Mouse (Mus musculus) erythroid progenitor cell, adult 5-6 weeks (primary cell): ENCODE data around the gene Rpp25l. TPM values are rescaled to one million over a fixed set of nuclear protein-coding genes. Genes with fewer than 3 reads are reported as not detected.
"Not testable (repeated sequence)": the region's sequence is repeated elsewhere in the genome, so short reads cannot be mapped to it uniquely, and the experiment has no call there.

Experiments
- ATAC-seq: replicated peaks from 2 replicates; pipeline ENCODE4 v1.8.0; 2016; ENCODE audit warnings: moderate number of reproducible peaks, mild to moderate bottlenecking, moderate TSS enrichment, inconsistent platforms; ENCODE audit not compliant: poor library complexity, low FRiP score, severe bottlenecking
- total RNA-seq, 2 experiments: library from RNA; stranded (forward) in 1 of 2; stranded (reverse) in 1 of 2; fragments of 150-400 nt in 1 of 2; fragments of 186-747, 209-891 nt in 1 of 2; gene quantifications; 2 replicates each; pipeline versions ENCODE4 v1.2.3 to v1.2.4; 2015 to 2017; ENCODE audit warnings: low replicate concordance in 2 of 2

Rpp25l gene
- total RNA-seq, 2 experiments from 2014 or later = 2.9 to 22.6 TPM

- not testable (repeated sequence) for ATAC-seq
These were observed 13.1 kb downstream of the Rpp25l start for GRCm38 (mm10) chr4:41700224-41700623.

- ATAC-seq = not testable (repeated sequence)
These were observed 13.6 kb downstream of the Rpp25l start, which contains the start of gene Il11ra1 for GRCm38 (mm10) chr4:41699783-41700182. TSS of gene Il11ra1 (plus strand) at chr4:41699989.

- not testable (repeated sequence) for ATAC-seq
These were observed 14.8 kb downstream of the Rpp25l start for GRCm38 (mm10) chr4:41698421-41699016.

GRCm38 (mm10) chr4:41696930-41697841 is 16.1 kb downstream of the Rpp25l start, which contains the start of gene Cntfr:
TSS of gene Cntfr (minus strand) at chr4:41697089.
- not testable (repeated sequence) for ATAC-seq

- ATAC-seq = not testable (repeated sequence)
These were observed 16.9 kb downstream of the Rpp25l start for GRCm38 (mm10) chr4:41696452-41696851.

GRCm38 (mm10) chr4:41695800-41696199 is 17.5 kb downstream of the Rpp25l start:
- not testable (repeated sequence) for ATAC-seq

GRCm38 (mm10) chr4:41693511-41693910 is 19.8 kb downstream of the Rpp25l start:
- not testable (repeated sequence) for ATAC-seq

GRCm38 (mm10) chr4:41690014-41690413 is 23.3 kb downstream of the Rpp25l start:
- ATAC-seq = not testable (repeated sequence)

- not testable (repeated sequence) for ATAC-seq
These were observed 24.8 kb downstream of the Rpp25l start for GRCm38 (mm10) chr4:41688562-41688961.

- not testable (repeated sequence) for ATAC-seq
These were observed 27.3 kb downstream of the Rpp25l start for GRCm38 (mm10) chr4:41685882-41686492.

GRCm38 (mm10) chr4:41684931-41685453 is 28.3 kb downstream of the Rpp25l start:
- not testable (repeated sequence) for ATAC-seq

- not testable (repeated sequence) for ATAC-seq
These were observed 29.0 kb downstream of the Rpp25l start for GRCm38 (mm10) chr4:41684131-41684930.

- ATAC-seq = not testable (repeated sequence)
These were observed 30.0 kb downstream of the Rpp25l start for GRCm38 (mm10) chr4:41683303-41683702.

- ATAC-seq = no peak
These were observed 30.5 kb downstream of the Rpp25l start for GRCm38 (mm10) chr4:41682789-41683188.

- no peak for ATAC-seq
These were observed 31.4 kb downstream of the Rpp25l start for GRCm38 (mm10) chr4:41681947-41682346.

GRCm38 (mm10) chr4:41681176-41681575 is 32.2 kb downstream of the Rpp25l start:
- ATAC-seq = no peak

GRCm38 (mm10) chr4:41679291-41679690 is 34.0 kb downstream of the Rpp25l start:
- ATAC-seq = no peak

- ATAC-seq = no peak
These were observed 34.5 kb downstream of the Rpp25l start for GRCm38 (mm10) chr4:41678863-41679262.

- no peak for ATAC-seq
These were observed 36.2 kb downstream of the Rpp25l start for GRCm38 (mm10) chr4:41677006-41677629.
